Mouse (Mus musculus): Measurements from ENCODE around the gene Tbc1d24. TPM values are rescaled to one million over a fixed set of nuclear protein-coding genes. Genes with fewer than 3 reads are reported as not detected.

Tbc1d24 gene
- total RNA-seq, 2 experiments from 2014 or later = 82.8 to 91.5 TPM

DNA sequence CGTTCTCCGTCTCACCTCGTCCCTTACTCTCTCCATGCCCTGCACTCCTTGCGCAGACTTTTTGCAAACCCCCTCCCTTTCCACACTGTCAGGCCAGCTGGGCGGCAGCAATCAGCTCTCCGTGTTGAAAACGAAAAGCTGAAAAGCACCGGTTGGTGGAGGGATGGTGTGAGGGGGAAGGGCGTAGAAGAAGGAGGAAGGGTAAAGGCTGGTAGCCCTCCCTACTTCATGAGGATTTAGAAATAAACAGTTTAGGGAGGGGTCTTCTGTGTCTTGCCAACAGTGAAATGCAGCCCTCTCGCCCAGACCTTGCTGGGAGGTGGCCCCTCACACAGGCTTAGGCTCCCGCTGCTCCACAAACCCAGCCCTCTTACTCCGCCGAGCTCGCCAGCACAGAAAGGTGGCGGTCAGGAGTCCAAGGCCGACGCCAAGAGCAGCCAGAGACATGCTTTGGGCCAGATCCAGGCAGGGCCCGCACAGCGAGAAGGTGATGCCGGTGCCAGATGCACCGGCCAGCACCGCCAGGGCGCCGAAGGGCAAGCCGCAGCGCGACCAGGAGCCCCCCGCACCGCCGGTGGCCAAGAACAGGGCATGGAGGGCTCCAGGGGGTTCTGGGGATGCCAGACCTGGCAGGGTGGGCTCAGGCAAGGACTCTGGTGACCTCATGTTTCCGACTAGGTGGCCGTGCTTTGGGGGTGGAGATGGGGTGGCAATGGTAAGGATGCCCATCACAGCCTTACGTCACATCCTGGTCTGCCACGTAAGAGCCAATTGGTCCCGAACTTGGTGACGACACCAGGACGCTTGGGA, 6.5 kb upstream of the Tbc1d24 start:
- intact Hi-C loops (cut with DNase I) = no loop called here

DNA sequence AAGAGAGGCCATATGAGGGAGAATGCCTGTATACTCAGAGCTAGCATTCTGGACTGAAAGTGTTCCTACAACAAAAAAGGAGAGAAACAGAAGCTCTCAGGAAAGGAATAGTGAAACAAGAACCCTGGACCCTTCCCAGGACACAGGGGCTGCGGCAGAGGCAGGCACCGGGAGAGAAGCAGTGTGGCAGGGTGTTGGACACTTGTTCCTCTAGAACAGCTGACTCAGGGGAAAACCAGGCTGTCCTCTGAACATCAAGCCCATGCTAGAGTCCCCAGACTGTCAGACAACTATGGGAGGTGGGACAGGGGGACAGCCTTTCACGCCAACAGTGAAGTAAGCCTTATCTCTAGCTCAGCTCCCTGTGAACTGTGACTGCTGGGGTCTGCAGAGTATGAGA, 5.2 kb upstream of the Tbc1d24 start:
- intact Hi-C loops (cut with DNase I) = no loop called here
- no peak for DNase-seq

More for the DNA sequence above, 6.5 kb upstream of the Tbc1d24 start:
- peak; percentile 77 for DNase-seq

DNA sequence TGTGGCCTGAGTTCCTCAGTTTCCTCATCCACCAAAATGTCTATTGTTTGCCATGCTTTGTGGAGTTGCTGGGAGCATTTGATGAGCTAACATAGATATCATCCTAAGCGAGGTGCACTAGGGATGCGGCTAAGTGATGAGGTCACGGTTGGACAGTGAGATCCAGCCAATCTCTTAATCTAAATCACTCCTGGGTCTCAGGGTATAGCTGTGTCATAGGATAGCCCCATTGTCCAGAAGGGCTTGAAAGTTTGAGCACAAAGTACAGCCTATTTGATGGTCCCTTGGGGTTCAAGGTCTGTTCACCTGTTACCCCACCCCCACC, 4.5 kb upstream of the Tbc1d24 start:
- DNase-seq = no peak
- intact Hi-C loops (cut with DNase I) = no loop called here

DNA sequence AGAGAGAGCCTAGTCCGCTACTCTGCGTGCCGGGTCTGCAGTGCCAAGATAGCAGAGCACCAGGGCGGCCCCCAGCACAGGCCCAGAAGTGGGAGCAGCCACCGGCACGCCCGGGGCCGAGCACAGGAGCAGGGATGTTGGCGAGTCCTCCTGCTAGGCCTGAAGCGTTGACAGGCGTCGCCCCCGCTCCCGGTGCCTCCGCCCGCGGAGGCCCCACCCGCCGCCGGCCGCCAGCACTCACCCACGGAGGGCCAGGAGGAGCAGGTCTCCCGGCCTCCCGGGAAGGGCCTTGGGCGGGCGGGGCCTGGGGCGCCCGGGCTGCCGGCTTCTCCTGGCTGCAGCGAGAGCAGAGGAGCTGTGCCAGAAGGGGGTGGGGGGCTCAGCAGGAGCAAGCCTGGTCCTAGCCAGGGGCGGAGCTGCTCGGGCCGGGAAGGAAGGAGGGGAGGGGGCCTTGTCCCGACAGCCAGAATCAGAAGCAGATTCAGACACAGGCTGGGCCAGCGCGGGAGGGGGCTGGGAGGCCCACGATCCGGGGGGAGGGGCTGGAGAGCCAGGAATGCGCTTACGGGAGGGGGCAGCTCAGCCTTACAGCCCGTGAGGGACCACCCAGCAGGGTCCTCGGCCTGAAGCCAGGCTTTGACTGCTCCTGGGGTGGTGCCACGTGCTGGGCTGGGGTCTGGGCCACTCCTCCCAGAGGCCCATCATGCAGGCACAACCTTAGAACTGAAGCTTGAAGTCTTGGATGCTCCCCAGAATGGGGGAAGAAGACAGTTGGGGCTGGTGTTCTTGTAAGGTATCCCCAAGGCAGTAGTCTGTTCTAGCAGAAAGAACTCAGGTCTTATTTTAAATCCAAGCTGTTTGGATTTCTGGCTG, 3.9 kb upstream of the Tbc1d24 start, which contains the start of gene Ntn3:
Ntn3 (minus strand) TSS at position 489 of the 873 bp plus-strand sequence.
- intact Hi-C loops (cut with DNase I) = no loop called here
- peak; percentile 87 for DNase-seq

DNA sequence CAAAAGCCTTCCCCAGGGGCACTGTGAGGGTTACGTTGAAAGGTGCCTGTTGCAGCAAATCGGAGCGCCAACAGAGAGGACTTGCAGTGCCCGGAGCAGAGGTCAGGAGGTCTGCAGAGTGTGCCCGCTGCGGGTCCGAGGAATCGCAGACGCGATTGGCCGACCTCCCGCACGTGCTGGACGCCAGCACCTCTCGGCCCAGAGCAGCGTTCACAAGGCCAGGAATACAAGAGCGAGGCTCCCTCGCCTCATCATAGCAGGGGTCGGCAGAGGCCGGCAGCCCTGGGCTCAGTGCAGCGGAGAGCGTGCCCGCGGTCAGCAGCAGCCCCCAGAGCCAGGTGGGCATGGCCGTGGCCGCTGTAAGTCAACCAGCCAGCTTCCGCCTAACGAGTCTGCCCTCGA, 3.3 kb upstream of the Tbc1d24 start:
- intact Hi-C loops (cut with DNase I) = no loop called here
- DNase-seq = no peak

DNA sequence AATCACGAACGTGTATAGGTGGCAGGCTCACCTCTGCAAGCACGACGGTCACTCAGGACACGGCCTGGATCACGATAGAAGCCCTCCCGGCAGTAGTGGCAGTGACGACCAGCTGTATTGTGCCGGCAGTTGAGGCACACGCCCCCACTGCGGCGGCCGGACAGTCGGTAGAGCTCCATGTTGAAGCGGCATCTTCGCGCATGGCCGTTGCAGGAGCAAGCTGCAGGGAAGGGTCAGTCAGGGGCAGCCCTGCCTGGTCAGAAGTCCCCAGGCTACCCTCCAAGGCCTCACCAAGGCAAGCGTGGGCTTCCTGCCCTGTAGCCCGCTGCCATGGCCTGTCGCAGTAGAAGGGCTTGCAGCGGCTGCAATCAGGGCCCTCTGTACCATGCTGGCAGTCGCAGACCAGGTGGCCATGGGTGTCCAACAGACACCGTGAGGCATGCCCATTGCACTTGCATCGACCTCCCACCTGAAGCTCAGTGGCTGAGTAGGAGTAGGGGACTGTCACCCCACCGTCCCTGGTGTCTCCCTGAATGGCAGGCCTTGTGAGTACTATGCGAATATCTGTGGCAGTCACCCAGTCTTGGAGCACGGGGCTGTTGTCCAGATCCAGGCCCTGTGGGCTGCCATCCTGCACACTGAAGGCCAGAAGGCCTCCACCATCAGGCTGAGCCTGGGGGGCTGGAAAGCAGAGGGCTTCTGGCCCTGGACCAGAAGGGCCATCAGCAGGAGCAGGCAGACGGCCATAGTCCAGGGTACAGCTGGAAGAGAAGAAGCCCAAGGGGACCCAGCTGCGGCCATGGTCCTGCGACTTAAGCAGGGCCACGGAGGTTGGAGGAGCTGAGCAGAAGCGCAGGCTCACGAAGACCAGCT, 2.6 kb upstream of the Tbc1d24 start:
- intact Hi-C loops (cut with DNase I) = loop anchor here (2.0 kb wide), 1 partner anchor 35 kb away; no protein-coding TSS in a partner anchor
- peak; percentile 81 for DNase-seq

DNA sequence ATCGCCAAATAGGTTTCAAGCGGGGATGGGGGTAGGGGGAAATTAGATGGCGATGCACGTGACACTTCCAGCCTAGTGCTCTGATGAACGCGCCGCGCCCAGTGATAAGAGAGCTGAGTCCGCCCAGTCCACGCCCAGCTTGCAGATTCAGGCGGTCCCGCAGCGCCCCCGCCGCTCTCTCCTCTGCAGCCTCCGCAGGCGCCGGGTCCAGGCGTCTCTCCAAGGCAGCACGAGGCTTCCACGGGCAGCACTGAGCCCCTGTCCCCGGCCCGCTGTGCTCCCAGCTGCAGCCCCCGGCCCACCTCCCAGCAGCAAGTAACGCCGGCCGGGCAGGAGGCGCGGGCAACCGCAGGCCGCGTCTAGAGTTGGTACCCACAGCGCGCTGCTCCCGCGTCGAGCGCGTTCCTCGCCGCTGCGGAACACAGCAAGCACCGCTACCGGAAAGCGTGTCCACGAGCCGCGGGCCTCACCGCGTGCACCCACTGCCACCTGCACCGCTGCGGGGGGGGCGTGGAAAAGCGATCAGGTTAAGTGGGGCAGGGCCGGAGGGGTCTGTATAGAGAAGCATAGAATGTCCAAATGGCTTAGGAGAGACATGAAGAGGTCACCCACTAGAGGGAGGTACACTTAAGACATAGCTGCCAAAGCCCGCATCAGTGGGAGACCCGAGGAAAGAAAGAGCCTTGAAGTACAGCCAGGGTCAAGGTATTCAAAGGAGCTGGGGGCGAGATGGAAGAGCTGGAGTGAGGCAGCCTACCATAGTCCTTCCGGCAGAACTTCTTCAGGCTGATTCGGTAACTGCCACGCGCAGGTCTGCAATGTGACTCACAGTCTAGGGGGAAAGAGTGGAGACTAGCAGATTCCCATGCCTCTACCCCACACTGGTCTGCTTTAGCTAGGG, 1.3 kb upstream of the Tbc1d24 start:
- intact Hi-C loops (cut with DNase I) = loop anchor here (2.0 kb wide), 1 partner anchor 34 kb away; no protein-coding TSS in a partner anchor
- peak; percentile 66 for DNase-seq

DNA sequence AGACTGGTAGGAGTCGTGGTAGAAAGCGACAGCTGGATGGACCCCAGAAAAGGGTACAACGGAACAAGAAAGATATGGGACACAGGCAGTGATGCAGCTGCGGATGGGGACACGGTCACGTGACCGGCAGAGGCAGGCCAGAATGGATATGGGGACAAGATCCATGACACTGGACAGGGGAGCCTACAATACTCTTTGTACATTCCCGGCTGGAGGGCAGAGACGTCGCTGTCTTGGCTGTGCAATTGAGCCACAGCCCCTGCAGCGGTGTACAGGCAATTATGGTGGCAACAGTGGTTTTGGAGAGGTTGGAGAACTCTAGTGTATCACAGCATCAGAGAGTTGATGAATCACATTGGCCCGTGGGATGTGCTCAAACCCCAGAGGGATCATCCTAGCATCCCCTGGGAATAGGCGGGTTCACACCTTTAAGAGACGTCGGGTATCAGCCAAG, 573 bp upstream of the Tbc1d24 start:
- intact Hi-C loops (cut with DNase I) = loop anchor here (2.0 kb wide), 1 partner anchor 33 kb away; no protein-coding TSS in a partner anchor

DNA sequence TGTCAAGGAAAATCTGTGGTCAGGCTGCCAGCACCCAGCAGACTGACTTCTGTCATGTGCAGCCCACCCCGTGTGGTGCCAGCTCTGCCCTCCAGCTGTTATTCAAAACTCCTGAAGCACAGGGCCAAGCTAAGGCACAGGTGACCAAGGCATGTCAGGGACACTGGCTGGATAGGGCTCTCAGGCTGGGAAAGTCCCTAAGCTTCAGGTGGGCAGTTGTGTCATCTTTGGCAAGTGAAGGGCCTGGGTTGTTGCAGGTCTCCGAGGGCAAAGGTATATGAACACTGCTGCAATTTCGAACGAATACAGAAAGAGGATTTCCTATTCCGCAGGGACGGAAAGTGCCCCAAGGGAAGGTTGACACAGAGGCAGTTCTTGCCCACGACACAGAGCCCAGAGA, 516 bp downstream of the Tbc1d24 start:
- intact Hi-C loops (cut with DNase I) = no loop called here

More for the DNA sequence above, 573 bp upstream of the Tbc1d24 start:
- peak; percentile 49 for DNase-seq

DNA sequence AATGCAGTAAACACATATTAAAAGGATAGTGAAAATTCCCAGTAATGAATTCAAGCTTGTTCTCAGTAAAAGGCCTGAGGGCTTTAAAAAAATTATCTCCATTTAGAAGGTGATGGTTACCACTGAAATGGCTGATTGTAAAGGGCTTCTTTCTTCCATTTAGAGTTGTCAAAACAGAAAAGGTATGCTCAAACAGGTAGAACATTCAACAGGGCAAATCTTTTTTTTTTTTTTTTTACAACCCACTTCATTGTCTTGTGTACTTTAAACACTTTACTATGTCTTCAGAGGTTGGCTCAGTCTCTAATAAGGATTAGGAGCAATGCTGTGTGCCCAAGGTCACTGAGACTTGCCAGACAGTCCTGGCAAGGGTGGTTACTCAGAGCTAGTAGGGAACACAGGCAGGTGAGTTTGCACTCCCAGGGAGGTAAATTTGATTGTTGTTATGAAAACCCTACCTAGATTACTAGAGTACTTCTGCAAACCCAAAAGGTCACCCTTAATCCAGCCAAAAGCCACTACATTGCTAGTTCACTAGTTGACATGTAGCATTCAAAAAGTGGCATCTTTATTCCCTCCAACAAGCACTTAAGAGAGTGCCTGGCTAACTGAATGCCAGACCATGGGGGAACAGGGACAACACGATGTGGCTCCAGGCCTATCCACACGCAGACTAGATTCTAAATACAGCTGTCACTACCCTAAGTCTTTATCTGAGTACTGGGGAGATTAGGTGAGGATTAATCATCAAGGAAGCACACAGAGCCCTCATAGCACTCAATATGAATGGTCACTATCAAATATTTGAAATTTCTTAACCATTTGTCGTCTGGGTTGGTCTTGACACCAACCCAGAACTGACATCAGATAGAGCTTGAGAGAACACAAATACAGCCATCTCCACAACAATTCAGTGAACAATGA, 1.5 kb downstream of the Tbc1d24 start:
- intact Hi-C loops (cut with DNase I) = no loop called here
- no peak for DNase-seq

More for the DNA sequence above, 516 bp downstream of the Tbc1d24 start:
- peak; percentile 13 for DNase-seq

DNA sequence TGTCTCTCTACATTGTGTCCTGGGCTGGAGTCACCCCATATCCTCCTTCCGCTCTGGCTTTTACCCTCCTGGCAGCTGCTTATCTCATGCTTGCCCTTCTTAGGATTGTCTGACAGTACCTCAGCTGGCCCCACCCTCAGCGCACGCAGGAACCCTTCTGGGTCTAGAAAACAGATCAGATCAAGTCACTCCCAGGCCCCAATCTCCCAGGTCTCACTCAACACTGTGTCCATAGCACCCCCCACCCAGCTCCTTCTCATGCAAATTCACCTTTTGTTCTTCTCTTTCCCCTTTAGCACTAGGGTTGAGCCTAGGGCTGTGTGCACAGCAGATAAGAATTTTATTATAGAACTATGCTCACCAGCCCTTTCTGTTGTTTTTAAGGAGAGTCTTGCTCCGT, 2.3 kb downstream of the Tbc1d24 start:
- intact Hi-C loops (cut with DNase I) = no loop called here
- DNase-seq = no peak

DNA sequence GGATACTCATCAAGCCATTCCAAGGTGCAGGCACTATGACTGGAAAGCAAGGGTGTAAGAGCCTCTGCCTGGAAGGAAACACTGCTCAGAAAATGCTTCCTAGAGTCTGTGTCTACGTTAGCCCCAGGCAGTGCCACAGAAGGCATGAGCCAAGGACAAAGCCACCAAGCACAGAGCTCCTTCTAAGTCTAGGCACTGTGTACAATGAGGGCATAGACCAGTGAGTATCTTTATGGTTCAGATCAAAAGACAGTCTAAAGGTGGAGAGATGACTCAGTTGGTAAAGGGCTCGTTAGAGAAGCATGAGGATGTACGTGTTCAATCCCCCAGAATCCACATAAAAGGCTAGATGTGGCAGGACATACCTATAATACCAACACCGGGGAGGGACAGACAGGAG, 4.3 kb downstream of the Tbc1d24 start:
- DNase-seq = no peak
- intact Hi-C loops (cut with DNase I) = no loop called here

DNA sequence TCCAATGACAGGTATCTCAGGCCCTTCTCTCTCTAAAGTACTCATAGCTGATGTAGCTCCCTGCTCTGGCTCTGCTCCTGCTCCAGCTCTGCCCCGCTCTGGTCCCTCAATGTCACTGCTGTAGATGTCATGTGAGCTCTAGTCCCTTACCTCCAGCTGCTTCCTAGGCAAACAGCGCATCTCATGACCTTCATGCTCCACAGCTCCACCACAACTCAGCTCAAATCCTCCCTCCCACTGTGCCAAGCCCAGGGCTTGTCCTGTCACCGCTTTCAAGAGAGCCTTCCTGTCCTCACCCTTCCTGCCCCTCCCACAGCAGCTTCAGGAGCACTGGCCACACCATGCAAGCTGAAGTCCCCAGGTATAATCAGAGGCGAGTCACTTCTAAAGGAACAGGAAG, 5.6 kb downstream of the Tbc1d24 start:
- DNase-seq = no peak
- intact Hi-C loops (cut with DNase I) = no loop called here

DNA sequence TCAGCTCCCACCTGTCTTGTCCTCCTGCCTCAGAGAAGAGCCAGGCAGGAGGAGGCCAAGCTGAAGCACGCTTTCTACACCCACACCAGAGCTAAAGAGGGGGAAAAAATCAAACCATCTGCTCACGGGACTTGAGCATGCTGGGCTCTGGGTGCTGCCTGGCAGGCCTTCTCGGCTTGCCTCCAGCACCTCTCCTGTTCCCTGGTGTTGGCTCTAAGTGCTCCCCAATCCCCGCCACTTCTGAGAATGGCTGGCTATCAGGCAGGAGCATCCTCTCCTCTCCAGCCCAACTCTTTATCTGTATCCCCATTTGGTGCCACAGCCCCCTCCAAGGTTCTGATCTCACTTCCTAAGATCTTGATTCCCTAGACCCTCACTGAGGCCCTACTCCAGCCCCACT, 6.1 kb downstream of the Tbc1d24 start:
- DNase-seq = peak; percentile 11

DNA sequence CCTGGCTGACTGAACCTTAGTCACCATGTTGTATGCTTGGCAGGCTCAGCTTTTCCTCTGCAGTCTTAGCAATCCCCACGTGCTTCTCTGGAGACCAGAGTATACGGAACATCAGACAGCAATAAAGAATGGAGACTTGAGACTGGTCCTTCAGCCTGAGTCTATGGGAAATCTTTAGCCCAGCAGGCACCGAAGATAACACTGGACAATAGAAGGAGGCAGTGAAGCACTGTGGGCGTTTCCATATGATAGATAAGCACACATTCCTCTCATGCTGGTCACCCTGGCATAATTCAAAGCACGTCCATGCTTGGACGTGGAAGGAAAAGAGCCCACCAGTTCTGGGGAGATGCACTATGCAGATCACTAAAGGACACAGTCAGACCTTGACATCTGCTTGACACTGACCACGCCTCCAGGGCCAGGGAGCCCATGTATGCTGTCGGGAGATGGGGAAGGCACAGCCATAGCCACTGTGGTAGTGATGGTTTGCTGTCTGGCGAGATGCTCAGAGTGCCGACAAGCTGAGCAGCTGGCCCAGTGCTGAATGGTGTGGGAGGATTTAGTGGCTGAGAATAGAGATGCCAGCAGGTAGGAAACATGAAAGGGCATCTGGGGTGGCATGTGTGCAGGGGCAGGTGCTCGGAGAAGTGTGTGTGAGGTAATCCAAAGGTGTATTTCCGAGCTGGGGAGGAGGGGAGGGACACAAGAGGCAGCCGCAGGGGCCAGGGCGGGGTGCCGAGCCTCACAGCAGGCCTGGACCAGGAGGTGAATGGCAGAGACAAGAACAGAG, 8.1 kb downstream of the Tbc1d24 start:
- intact Hi-C loops (cut with DNase I) = no loop called here
- no peak for DNase-seq

More for the DNA sequence above, 6.1 kb downstream of the Tbc1d24 start:
- intact Hi-C loops (cut with DNase I) = no loop called here

DNA sequence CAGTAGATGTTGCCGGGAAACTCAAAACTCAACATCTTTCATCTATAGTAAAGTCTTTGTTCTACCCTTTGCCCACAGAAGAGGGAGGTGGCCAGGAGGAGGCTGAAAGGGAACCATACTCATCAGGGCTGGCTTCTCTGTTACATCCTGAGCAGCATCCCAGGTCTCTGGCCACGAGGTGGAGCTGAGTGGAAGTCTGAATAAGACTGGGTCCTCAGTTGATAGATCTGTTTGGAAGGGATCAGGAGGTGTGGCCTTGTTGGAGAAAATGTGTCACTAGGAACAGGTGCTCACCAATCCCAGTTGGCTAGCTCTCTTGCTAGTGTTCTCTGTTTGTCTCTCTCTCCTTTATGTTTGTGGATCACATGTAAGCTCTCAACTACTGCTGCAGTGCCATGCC, 10.0 kb downstream of the Tbc1d24 start:
- DNase-seq = no peak
- intact Hi-C loops (cut with DNase I) = no loop called here

DNA sequence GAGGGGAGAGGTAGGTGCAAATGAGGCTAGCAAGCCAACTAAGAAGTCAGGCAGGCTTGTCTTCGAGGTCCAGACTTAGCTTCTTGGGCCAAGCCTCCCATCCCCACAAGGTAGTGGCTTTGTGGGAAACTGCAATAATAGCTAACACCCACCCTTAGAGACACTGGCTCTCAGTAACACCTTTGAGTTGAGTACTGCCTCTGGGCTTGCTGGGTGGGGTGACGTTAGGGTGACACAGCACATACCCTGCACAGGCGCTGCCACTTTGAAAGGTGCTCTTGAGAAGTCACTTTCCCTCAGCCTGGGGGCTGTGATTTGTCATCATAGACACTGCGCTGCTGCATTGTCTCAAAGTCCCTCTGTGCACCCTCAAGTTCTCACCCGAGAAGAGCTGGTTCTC, 11.6 kb downstream of the Tbc1d24 start:
- intact Hi-C loops (cut with DNase I) = no loop called here
- no peak for DNase-seq

DNA sequence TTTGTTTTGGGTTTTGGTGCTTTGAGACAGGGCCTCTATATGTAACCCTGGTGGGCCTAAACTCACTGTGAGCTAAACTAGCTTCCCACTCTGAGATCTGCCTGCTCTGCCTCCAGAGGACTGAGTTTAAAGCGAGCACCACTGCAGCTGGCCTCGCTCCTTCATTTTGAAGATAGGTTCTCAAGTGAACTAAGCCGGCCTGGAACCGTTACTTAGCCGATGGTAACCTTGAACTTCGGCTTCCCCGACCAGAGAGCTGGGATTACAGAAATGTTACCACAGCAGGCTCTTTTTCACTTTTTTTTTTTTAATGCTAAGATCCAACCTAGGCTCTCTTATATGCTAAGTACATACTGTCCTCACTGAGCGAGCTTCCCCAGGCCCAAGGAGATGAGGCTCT, 12.1 kb downstream of the Tbc1d24 start:
- intact Hi-C loops (cut with DNase I) = no loop called here

More for the DNA sequence above, 12.1 kb downstream of the Tbc1d24 start:
- DNase-seq = no peak
